Mouse (Mus musculus) thymus, adult 2 months (tissue): ENCODE data around the gene Asgr1.

Experiments
- CTCF ChIP-seq: fragments of 200-500 bp; IDR thresholded peaks from 2 replicates; pipeline ENCODE4 v1.5.1; 2012; ENCODE audit warnings: mild to moderate bottlenecking, control low read depth, low read length, moderate library complexity, borderline replicate concordance; ENCODE audit not compliant: control insufficient read depth, poor library complexity, insufficient read depth; ENCODE audit errors: extremely low read depth
- POLR2A ChIP-seq: fragments of 200-500 bp; IDR thresholded peaks from 2 replicates; pipeline ENCODE4 v1.6.1; 2012; ENCODE audit warnings: mild to moderate bottlenecking, low read length, control low read depth, moderate library complexity; ENCODE audit not compliant: control insufficient read depth, poor library complexity, insufficient read depth; ENCODE audit errors: extremely low read depth

DNA sequence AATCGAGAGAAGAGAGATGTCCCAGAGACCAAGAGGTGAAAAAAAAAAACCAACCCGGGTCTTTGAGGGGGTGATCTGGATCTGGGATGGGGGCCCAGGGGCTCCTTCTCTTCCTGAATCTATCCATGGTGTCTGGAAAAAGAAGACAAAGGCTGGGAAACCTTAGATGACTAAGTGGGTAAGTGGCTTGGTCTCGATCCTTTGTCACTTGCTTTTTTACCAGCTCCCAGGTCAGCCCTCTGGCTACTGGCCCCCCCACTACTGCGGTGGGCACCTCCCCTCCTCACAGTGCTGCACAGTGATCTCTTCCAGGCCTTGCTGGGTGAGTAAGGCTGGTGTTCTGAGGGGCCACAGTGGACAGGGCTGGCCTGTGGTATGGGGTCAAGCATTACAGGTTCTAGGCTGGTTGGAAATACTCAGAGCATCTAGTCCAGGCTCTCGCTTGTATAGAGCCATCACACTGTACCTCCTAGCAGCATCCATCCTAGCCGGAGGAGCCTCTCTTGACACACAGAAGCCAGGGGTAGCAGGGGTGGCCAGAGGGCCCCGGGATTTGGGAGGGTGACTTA is 36.6 kb upstream of the Asgr1 start:
- no peak for TF ChIP-seq POLR2A
- no peak for TF ChIP-seq CTCF
